Mouse (Mus musculus) liver, adult 2 months (tissue): ENCODE measurements around the gene Lrrc7.

Experiments used
- CTCF ChIP-seq: fragments of 200-500 bp; IDR thresholded peaks from 2 replicates; pipeline ENCODE4 v1.5.1; 2011; ENCODE audit warnings: low read depth, low read length, control low read depth
- POLR2A ChIP-seq: fragments of 200-500 bp; IDR thresholded peaks from 2 replicates; pipeline ENCODE4 v1.6.1; 2011; ENCODE audit warnings: low read length, control low read depth; ENCODE audit not compliant: insufficient read depth; ENCODE audit errors: extremely low read depth

GRCm38 (mm10) chr3:158356194-158356593 is 205.8 kb downstream of the Lrrc7 start:
- no peak for TF ChIP-seq POLR2A
- TF ChIP-seq CTCF: no peak
